Mouse (Mus musculus) adrenal gland, postnatal 36 days (tissue): ENCODE data around the gene Uvssa. TPM values are rescaled to one million over a fixed set of nuclear protein-coding genes. Genes with fewer than 3 reads are reported as not detected.

Source experiments
- DNase-seq, 2 experiments: peaks; one replicate each; pipeline ENCODE4 v3.0.0; 2021; ENCODE audit warnings: mixed read lengths in 1 of 2
- total RNA-seq, 2 experiments: library from RNA; stranded (reverse); gene quantifications; 2 replicates each; pipeline ENCODE4 v1.2.3; 2021

The Uvssa gene
- total RNA-seq, 2 experiments from 2014 or later, result 5.8 to 8.4 TPM

DNA sequence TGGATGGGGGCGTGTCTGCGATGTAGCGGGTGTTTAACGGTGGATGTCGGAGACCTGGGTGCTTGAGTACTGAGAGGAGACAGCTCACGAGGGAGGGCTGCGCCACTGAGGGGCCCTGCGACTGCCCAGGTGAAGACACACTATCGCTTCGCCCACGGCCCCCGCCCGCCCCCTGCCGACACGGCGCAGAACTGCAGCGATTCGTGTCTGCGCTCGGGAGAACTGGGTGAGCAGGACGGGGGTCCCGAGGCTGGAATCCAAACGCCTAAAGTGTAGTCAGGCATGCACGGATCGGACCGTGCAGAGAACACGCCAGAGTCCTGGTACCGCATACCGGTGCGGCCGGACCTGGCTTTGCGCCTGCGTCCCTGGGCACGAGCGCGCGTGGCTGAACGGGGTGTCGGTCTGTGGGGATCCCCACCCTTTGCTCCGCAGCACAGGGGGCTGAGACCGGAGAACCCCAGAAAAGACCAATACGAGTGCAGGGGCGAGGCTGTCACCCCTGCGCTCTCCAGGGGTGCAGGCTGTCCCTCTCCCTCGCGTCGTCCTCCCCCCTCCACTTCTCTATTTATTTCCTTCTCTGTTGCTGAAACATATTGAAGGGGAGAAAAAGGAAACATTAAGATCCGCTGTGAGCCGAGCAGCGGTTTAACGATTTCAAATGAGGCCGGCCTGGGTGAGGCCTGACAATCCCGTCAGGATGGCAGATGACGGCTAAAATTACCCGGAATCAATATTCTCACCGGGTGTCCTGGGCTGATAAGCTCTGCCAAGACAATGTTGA lies 64.8 kb downstream of the Uvssa start:
- peak; percentile 47 to 60 for DNase-seq

DNA sequence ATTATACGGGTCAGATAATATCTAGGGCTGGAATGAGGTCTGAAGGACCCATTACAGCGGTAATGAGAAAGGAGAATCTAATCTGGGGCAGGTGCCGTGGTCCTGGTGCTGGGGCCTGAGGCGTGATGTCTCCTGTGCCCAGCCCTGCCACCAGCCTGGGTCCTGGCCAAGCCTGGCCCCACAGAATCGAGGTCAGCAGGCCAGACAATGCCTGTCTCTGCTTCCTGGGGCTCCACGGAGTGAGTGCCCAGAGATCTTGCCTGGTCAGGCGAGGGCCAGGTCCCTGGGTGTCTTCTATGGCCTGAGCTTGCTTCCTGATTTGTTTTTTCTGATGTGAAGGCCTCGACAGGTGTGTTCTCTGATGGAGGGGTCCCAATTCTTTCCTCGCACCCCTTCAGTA lies 65.4 kb downstream of the Uvssa start:
- DNase-seq, result no peak

DNA sequence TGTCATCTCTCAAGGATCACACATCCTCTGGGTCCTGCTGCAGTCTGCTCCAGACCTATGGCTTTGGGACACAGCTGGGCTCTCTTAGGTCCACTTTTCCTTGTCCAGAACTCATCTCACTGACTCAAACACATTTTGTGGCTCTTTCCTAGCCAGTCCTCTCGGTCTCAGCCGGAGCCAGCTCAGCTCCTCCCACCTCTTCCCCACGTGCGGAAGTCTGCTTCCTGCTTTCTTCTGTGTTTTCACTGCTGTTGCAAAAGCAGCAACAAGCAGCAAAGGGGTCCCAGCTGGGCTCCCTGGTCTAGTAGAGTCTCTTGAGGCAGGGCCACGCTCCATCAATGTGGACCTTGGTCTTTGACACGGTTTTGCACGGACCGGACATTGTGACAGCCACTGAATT lies 77.4 kb downstream of the Uvssa start:
- no peak for DNase-seq

DNA sequence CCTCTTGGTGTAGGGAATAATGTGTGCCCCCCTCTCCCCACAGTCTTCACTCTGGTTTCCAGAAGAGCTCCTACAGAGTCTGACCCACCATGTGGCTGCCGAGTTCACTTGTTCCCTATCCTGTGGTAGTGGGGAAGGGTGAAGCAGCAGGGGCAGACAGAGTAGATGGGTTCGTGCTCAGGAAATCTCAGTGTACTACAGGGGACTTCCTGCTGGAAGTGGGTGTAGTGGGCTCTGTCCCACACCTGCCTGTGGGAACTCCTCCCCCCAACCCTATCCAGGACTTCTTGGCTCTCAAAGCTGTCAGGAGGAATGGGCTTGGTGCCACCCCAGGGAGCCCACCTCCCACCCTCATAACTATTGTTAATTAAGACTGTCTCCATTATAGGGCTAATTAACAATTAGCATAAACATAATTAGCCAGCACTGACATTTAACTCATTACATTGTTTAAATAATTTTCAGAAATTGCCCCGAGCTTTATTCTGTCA lies 79.8 kb downstream of the Uvssa start:
- DNase-seq, result no peak

DNA sequence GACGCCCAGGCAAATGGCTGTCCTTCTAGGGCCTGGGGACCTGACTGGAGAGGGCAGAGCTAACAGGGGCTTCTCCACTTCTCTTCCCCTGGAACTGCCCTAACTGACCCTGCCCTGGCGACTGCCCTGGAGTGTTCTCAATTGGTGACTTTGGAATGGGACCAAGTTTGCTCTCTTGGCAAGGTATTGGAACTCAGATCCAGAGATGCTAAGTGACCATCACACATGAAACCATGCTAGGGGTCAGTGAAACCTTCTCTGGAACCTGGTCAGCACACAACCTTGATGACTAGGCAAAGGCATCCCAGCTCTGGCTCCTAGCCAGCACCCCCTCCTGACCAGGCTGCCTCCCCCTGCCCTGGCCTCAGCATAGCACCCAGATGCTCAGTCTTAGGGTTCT lies 80.8 kb downstream of the Uvssa start:
- DNase-seq, result no peak

DNA sequence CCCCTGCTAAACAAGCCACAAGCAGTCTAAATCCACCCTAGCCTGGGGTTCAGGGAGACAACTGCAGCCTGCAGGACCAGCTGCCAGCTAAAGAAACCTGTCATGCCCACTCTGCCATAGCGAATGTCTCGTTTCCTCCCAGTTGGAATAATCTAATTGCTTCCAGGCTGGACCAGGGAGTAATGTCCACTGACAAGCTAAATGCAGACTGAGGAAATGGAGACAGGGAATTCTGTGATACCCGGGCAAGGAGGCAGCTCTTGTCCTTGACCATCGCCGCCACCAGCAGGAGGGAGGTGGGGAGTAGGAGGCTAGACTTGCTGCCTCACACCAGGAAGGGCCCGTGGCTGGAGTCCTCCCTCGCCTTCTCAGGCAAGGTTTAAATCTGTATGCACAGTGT lies 86.0 kb downstream of the Uvssa start:
- DNase-seq, result peak in 1 of 2 experiments; percentile 30

DNA sequence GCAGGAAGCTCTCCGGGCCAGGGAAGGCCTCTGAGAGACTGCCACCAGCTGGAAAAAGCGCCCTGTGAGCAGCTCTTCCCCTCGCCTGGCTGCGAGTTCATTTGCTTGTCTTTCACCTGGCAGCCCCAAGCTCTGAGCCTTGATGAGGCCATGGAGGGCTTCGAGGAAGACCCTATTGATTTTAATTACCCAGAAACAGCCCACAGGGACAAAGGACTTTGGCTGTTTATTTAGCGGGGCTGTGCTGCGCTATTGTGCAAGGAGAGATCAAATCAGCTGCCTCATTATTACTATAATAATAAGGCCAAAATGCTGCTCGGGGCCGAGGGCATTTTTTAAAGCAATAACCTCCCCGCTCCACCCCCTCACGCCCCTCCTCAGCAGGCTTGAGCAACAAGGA lies 87.1 kb downstream of the Uvssa start:
- no peak for DNase-seq

Other genes with a start within 250 kb of the Uvssa start
- gene Spon2, start 160.1 kb upstream of the Uvssa start, total RNA-seq, result 1 to 10 TPM in 1 of 2 experiments, under 1 TPM in 1; 0.66 to 1.1 TPM
- gene Ctbp1, start 103.6 kb upstream of the Uvssa start, total RNA-seq, result 100 to 1,000 TPM; 225 to 232 TPM
- gene Maea, start 43.0 kb upstream of the Uvssa start, total RNA-seq, result 100 to 1,000 TPM; 119 to 120 TPM
- not detected for gene Nkx1-1, start 55.4 kb downstream of the Uvssa start, total RNA-seq